Mouse (Mus musculus) CH12F3 (cell line): ENCODE measurements around the gene Icosl.
"Not testable (repeated sequence)": the region's sequence is repeated elsewhere in the genome, so short reads cannot be mapped to it uniquely, and the experiment has no call there.

ENCODE experiments used
- in situ Hi-C: fragments of 300-500 bp; cut with MboI; formaldehyde crosslinking; loops from 2 replicates; pipeline ENCODE4 v1.14.3; 2020; ENCODE audit warnings: low sequenced_read_pairs

The Icosl gene

DNA sequence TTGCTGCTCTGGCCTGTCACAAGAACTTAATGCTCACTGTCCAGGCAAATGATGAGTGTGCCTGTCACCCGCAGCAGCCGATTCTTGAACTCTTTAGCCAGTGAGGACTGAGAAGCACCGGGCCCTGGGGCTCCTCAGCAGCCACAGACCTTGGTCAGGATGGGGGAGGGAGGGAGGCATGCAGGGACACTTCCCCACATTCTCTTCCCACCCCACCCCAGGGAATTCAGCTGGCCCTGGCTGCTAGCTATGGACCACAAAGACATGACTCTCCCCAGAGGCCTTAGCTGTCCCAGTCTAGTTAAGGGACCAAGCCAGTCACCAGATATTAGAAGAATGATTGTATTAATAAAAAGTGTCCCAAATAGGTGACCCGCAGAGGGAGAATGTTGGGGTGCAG, 5.0 kb downstream of the Icosl start:
- in situ Hi-C loops: no loop called here

DNA sequence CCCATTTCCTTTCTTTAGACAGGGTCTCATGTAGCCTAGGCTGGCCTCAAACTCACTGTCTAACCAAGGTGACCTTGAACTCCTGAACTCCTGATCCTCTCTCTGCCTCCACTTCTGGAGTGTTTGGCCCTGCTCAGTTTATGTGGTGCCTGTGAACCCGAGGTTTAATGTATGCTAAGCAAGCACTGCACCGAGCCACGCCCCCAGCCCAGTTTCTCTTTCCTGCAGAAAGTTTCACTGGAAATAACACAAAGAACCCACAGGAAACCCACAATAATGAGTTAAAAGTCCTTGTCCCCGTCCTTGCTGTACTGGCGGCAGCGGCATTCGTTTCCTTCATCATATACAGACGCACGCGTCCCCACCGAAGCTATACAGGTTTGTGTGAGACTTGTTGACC, 5.9 kb downstream of the Icosl start:
- in situ Hi-C loops: no loop called here

DNA sequence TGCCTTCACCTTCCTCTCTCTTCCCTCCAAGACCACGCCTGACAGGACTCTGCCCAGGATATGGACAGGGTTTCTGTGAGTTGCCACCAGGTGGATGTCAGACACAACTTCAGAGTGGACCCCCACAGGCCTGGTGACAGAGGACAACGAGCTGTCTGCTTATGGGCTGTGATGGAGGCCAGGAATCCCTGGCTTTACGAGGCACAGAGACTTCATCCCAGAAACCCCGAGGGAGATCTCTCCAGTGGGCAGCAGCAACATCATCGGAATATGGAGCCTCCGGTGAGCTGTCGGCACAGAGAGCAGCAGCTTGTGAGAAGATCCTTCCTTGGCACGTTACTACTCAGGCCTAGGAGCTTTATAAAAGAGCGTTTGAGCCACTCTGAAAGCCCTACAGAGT, 8.8 kb downstream of the Icosl start:
- in situ Hi-C loops: no loop called here

DNA sequence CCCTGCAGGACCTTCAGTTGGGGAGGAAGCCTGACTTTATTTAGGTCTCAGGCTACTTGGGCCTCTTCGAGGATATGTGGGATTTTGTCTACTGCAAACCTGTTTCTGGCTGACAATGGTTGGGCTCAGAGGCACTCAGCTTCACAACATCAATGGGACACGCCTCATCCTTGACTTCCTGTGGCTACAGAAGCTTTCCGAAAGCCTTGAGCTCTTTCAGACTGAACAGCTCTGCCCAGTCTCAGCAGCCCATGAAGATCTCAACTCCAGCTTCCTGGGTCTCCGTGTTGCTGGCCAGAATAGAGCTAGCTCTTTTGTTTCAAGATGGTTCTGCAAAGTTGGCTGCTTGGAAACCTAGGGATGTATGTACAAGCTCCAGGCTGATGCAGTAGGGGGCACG, 9.2 kb downstream of the Icosl start:
- in situ Hi-C loops: no loop called here

DNA sequence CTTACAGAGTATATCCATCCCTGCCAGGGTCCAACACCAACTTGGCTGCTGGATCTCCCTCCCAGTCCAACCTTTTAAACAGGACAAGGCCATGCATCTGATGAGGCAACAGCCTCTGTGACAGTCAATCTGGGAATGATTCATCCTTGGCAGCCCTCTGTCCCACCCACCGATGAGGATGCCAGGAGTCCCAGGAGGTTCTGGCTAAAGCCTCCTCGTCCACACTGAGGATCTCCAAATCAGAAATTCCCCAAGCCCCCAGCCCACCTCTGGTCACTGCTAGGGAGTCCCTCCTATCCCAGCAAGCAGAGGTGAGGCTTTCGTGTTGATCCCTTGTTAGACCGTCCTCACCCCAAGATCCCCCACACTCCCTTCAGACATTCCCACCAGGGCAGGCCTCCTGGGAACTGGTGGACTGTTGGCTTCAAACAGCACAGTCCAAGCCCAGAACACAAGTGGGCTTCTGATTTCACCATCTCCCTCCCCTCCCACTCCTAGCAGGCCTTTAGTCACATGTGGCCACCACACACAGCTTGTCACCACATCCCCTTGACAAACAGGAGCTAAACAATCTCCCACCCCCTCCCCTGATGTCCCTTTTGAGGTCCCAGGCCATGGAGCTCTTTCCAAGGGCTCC, 11.0 kb downstream of the Icosl start:
- in situ Hi-C loops: no loop called here

DNA sequence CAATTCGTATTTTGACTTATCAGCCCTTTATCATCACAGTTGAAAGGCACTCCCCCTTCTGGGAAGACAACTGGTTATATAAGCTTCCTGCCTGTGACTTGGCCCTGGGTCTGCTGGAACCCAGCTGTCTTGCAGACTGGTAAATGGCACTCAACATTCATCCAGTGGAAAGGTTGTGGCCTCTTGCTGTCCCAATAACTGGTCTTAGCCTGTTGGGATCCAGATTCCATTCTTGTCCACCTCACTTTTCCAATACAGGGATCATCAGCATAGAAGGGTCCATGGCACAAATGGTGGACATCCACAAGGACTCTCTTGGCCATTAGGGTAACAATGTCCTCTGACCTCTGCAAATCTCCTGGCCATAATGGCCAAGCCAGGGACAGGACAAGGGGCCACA, 15.0 kb downstream of the Icosl start:
- in situ Hi-C loops: no loop called here

DNA sequence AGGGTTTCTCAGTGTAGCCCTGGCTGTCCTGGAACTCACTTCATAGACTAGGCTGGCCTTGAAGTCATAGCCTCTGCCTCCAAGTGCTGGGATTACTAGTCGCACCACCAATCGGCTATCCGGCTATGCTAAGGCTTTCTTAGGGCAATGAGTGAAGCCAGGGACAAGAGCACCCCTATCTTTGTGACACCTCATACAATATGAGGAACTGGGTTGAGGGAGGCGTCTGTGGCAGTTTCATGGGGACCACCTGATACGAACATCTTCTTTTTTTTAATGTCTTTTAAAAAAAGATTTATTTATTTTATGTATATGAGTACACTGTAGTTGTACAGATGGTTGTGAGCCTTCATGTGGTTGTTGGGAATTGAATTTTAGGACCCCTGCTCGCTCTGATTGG, 16.6 kb downstream of the Icosl start:
- in situ Hi-C loops: no loop called here

DNA sequence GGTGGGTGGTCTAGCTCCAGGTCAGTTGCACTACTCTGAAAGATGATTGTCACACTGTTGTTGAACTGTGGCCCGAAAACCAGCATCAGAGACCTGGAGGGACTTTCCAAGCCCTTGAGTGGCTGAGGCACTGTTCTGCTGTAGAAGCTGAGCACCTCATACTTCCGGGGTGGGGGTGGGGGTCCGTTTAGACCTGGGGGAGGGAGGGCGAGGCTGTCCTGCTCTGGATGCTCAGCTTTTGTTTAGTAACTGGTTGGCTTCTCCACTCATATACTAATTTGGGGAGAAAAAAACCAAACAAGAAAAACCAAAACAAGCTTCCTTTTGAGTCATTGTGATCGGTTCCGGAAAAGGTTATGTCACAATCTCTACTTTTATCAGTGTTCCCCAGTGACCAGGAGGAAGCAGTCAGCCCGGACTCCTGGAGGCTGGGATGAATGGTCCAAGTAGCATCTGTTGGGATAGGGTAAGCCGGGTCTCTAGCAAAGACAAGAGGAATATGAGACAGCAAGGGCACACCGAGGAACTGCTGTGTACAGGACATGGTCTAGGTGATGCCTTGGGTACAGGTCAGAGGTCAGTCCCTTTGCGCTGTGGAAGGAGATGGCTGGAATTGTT, 17.5 kb downstream of the Icosl start:
- in situ Hi-C loops: no loop called here

DNA sequence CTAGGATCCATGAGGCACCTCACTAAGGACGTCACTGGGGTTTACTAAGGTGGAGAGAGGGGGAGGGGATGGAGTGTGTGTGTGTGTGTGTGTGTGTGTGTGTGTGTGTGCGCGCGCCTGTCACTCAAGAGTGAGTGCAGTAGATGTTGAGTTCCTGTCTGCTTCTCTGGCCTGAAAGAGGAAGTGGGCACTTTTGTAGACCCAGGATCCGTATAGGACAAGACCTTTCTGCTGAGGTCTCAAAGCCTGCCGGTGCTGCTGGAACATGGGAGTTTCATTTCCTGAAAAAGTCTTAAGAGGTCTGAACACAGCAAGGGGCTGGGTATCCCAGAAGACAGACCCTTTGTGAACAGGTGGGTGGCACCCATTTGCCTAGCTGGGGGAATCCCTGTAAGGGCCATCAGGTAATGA, 18.0 kb downstream of the Icosl start:
- in situ Hi-C loops: no loop called here

DNA sequence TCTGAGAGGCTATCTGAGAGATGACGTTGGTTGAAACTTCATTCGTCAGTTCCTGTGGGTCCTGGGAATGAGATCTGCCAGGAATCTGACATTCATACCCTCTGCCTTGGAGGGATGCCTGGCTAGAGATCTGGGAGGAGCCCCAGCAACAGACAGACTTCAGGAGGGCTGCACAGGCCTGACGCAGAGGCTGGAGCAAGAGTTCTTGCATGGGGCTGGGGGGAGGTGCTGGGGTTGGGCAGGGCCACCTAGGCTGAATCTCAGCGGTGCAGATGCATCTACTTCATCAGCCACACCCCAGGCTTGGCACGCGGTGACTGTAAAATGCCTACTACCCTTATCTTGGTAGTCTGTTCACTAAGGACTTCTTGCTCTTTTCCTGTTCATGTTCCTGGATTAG, 21.1 kb downstream of the Icosl start:
- in situ Hi-C loops: no loop called here

DNA sequence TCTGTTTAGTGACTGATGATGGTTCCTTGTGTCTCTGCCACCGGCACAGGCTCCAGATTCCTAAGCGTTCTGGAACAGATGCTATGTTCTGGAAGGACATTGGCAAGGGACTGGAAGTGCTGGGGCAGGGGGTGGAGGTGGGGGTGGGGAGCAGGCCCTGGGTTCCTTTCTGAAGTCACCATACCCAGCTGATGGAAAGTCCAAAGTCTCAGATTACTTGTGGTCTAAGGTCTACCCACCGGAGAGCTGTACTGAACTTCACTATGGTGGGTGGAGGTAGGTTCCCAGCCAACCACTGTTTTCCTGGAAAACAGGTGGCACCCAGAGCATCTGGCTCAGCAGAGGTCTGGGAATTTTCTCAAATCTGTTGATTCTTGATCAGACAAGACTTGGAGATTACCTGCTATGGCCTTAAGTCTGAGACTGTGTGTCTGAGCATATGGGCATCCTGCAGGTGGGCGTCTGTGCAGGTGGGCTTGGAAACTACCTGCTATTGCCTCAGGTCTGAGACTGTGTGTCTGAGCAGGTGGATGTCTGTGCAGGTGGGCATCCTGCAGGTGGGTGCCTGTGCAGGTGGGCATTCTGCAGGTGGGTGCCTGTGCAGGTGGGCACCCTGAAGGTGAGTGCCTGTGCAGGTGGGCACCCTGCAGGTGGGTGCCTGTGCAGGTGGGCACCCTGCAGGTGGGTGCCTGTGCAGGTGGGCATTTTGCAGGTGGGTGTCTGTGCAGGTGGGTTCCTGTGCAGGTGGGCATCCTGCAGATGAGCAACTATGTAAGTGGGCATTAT, 21.8 kb downstream of the Icosl start:
- in situ Hi-C loops: no loop called here

DNA sequence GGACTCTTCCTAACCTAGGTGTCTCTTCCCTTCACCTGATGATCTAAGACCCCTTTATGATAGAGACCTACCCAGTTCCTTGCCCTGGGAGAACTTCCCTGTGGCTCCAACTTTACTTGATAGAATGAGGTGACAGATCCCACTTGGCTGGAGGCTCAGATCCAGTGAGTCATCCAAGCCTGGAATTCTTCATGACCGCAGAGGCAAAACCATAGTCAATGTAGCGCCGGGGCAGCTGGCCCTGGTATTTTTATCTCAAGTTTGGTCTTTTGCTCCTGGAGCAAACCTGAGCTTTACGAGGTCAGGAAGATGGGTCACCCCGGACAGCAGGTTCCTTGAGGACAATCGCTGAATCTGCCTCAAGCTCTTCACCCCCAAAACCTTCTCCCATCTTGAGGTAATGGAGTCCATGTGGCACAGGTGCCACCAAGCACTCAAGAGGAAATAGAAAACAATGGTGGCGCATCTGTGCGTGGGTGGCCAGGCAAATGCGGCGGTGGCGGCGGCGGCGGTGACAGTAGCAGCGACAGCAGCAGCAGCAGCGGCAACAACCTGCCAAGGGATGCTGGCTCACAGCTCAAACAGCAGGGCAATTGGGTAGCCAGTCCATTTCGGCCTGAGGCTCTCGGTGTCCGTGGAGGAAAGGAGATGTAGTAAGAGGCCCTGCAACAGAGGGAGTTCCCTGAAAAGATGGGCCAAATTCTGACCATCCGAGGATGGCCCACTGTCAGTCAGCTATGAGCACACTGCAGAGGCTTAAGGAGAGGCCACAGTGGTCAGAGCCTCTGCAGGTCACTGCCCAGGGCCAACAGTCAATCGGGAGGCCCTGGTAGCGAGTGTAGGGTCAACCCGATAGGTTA, 23.0 kb downstream of the Icosl start:
- in situ Hi-C loops: no loop called here

DNA sequence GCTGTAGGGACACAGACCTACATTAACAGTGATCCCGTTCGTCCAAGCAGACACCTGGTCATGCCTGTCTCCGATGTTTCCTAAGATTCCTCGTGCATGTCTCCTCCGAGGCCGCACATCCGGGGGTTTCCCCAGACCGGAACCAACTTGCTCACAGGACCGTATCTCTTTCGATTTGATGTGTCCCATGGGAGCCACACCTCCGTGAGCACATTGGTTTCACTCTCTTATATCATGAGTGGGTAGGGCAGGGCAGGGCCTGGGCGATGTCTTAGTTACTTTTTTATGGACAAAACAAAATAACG, 23.6 kb downstream of the Icosl start:
- in situ Hi-C loops: no loop called here

DNA sequence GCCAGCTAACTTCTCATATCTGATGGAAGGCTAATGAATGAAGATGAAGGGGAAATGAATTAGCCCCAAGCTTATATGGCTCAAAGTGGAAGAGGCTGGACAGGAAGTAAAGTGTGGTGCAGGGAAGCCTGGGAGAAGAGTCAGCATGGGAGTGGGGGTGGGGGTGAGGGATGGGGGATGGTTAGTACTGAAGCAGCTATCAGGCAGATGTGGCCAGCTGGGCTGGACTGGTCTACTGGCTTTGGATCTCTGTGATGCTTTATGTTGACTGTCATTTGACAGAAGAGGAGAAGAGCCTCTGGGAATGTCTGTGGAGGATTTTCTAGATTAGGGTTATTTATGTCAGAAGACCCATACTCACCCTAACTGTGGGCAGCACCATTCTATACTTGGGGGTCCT, 26.1 kb downstream of the Icosl start:
- in situ Hi-C loops: no loop called here

DNA sequence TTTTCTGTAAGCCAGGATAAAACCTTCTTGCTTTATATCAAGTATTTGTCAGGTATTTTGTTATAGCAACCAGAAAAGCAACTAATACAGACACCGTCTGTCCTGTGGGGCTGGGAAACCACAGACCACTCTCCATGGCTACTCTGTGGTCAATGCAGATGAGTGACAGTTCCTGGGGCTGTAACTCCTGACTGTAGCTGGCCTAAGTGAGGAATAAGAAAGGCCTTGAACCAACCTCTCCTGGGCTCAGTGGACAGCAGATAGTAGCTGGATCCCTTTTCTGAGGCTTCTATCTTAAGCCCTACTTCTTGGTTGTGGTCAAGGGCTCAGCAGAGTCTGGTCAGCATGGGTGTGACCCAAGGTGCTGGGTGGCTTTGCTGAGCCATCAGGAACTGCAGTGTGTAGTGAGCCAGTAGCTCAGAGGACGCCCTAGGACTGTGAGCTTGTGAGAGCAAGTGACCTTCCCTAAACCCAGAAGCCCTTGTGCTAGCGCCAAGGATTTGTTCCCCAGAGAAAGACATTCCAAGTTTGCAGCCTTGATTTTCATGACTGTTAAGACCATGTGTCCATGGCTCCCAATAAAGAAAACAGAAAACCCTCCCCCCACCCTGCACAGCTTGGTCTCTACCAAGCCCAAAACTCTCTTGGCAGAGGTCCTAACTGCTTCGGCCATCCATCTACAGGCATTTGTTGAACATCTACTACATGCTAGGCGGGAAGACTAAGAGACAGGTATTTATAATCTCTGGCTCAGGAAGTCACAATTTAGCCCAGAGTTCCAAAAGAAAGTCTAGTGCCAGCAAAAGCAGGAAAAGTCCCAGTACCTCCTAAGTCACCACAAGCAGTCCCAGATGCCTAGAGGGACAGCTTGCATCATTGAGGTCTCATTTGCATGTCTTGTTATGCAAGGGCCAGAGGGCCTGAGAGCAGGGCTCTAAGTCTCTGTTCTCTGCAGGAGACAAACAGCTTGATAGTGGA, 27.1 kb downstream of the Icosl start:
- in situ Hi-C loops: no loop called here

DNA sequence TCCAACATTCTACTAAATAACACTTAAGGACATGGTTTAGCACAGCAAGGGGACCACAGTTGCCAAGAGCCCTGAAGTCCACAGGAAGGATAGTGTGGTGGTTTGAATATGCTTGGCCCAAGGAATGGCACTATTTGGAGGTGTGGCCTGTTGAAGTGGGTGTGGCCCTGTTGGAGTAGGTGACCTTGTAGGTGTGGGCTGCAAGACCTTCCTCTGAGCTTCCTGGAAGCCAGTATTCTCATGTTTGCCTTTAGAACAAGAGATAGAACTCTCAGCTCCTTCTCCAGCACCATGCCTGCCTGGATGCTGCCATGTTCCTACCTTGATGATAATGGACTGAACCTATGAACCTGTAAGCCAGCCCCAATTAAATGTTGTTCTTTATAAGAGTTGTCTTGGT, 30.8 kb downstream of the Icosl start:
- in situ Hi-C loops: not testable (repeated sequence)

DNA sequence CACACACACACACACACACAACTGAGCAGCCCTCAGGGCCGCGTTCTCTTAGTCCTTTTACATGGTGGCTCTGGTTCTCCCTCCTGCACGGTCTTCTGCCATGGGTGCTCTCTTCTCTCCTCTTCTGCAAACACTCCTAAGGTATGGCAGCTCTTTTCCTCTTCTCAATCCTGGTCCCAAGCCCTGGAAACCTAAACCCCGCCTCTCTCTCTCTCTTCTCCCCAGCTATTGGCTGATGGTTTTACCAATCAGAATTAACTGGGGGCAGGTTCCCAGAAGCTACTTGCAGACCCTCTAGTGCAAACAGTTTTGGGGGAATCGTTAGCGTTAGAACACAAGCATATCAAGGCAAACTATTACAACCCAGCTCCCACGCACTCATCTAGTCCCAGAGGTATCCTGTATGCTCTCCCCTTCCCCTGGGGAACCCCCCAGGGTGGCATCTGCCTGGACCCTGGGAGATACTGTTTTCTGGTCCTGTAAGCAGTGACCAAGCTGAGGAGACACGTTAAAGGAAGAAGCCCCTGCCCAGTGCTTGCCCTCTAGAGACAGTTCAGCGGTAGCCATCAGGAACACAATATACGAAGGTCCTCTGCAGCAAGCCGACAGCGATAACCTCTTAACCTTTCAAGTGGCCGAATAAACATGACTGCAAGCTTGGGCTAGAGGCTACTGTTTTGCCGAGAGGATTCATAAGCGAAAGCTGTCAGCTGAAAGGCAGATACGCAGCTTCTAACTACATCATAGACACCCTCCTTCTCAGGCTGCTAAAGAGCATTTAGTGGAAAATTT, 32.1 kb downstream of the Icosl start:
- in situ Hi-C loops: no loop called here

DNA sequence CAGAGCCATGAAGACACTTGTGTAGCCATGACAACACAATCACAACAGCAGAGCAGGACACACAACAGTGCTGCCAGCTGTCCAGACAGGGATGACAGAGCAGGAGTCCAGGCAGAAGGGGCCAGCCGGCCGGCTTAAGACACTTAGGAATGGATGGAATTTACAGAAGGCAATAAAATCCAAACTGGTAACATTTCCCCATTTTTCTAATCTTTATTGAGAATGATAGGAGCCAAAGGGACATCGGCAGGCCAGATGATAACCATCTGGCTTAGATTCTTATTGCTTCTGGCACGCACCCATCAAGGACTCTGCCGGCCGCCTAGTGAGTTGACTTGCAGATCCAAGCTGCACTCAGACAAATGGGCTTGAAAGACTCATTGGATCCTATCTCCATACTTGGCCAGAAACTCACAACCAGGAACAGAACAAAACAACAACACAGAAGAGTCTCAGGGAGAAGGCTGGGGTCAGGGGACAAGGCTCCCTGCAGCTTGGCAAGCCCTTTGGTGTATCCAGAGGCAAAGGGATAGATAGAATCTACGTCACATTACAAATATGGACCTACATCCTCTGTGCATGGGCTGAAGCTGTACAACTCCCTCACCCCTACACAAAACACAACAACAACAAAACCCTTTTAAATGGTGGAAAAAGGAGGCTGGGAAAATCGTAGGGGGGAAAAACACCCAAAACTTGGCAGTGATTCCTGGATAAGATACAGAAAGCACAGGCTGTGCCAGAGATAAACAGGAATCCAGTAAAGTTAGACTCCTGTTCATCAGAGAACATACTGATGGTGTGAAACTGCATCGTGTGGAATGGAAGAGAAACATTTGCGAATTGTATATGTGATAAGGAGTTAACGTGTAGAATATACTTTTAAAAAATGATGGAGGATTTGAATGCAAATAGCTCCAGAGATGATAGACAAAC, 35.7 kb downstream of the Icosl start:
- in situ Hi-C loops: no loop called here

DNA sequence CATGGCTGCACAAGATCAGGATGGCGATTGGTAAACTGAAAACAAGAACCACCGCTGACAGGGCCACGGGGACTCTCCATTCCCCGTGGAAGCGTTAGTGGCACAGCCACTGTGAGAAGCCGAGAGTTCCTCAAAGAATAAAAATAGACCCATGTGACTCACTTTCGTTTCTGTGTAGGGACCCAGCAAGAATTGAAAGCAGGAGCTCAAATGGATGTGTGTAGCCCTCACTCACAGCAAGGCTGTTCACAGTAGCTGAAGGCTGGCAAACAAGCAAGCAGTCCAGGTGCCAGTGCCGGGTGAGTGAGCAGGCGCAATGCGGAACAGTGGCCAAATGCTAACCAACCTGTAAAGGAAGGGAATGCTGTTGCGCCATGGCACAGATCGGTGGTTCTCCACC, 36.4 kb downstream of the Icosl start:
- in situ Hi-C loops: no loop called here
